Mouse (Mus musculus): ENCODE results near the gene Igf2r. TPM values are rescaled to one million over a fixed set of nuclear protein-coding genes. Genes with fewer than 3 reads are reported as not detected.

Igf2r gene
- polyA plus RNA-seq, 1 experiment from 2014 or later: 26.6 TPM

DNA sequence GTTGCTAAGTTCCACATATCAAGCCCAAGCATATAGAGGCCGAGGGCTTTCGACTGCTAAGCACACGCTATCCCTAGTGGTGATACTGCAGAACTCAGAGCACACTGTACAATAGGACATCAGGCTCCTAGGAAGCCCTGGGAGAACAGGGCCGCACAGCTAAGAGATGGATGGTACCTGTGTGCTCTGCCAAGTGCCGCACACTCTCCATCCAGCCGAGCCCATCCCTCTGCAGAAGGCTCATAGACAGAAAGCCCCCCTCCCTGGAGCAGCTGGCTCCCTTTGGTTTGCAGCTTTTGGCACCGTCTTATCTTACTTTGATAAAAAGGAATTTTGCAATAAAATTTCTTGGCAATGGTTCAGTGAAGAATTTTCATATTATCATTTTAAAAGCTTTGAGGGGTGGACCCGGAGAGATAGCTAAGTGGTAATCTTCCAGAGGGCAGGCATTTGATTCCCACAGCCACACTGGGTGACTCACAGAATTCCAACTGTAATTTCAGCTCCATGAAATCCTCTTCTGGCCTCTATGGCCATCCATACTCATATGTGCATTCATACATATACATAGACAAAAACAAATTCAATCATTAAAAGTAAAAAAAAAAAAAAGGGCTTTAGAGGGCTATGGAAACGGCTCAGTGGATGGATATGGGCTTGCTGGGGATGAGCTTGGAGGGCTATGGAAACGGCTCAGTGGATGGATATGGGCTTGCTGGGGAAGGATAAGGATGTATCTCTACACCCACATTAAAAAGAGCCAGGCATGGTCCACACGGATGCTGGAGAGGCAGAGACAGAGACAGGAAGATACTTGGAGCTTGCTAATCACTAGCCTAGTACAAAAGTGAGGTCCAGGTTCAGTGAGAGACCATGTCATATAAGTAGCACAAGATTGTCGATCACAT, 30.2 kb upstream of the Igf2r start:
- Histone ChIP-seq H3K27me3 (replicated peaks; ENCODE audit: control insufficient read depth, insufficient read depth, low read length) (no peaks in the 10 kb centered on the region), H3K36me3 (ENCODE audit: control insufficient read depth, insufficient read depth, low read length) (no peaks in the 10 kb centered on the region), H3K4me2 (ENCODE audit: low read depth, low read length) (no peak overlapping the region), H3K9me3 (ENCODE audit: control insufficient read depth, low read length) (no peaks in the 10 kb centered on the region), H3K27ac (ENCODE audit: low read length) (peak overlapping the region; percentile 9), H3K4me1 (ENCODE audit: control insufficient read depth, insufficient read depth, low read length) (peaks cover 32% of the 10 kb centered on the region), H3K9ac (ENCODE audit: low read depth, low read length) (no peak overlapping the region), H3K4me3 (ENCODE audit: low read length) (no peak overlapping the region)
- peak; percentile 84 for ATAC-seq
- WGBS: 53% methylated on average over 12 of the region's 12 CpGs

DNA sequence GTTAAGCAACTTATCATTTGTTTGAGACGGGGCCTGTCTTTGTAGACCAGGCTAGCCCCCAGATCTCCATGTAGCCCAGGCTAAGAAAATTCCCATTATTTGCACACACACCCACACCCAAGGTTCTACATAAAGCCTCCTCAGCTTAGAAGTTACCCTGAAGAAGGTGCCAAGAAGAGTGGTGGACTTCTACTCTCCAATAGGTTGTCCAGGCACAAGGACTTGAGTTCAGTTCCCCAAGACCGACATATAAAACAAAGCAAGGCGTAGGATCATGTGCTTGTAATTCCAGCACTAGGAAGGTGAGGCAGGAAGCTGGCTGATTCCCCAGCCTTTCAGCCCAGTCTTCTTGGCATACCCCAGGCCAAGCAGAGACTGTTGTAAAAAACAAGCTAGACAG, 29.1 kb upstream of the Igf2r start:
- no peak for ATAC-seq
- H3K27me3 ChIP-seq (replicated peaks; ENCODE audit: control insufficient read depth, insufficient read depth, low read length): no peaks in the 10 kb centered on the region
- peaks cover 42% of the 10 kb centered on the region for H3K4me1 ChIP-seq (ENCODE audit: control insufficient read depth, insufficient read depth, low read length)
- H3K36me3 ChIP-seq (ENCODE audit: control insufficient read depth, insufficient read depth, low read length): no peaks in the 10 kb centered on the region
- H3K27ac ChIP-seq (ENCODE audit: low read length): no peak overlapping the region; the same call in 1 of the 2 replicates
- whole genome bisulfite sequencing: 91% methylated on average over 3 of the region's 3 CpGs
- no peak overlapping the region for H3K4me2 ChIP-seq (ENCODE audit: low read depth, low read length)
- no peak overlapping the region for H3K9ac ChIP-seq (ENCODE audit: low read depth, low read length)
- no peak overlapping the region for H3K4me3 ChIP-seq (ENCODE audit: low read length)
- H3K9me3 ChIP-seq (ENCODE audit: control insufficient read depth, low read length): no peaks in the 10 kb centered on the region

- Histone ChIP-seq H3K27me3 (replicated peaks; ENCODE audit: control insufficient read depth, insufficient read depth, low read length) (no peaks in the 10 kb centered on the region), H3K4me2 (ENCODE audit: low read depth, low read length) (no peak overlapping the region), H3K27ac (ENCODE audit: low read length) (no peak overlapping the region), H3K9me3 (ENCODE audit: control insufficient read depth, low read length) (no peaks in the 10 kb centered on the region), H3K4me1 (ENCODE audit: control insufficient read depth, insufficient read depth, low read length) (peaks cover 46% of the 10 kb centered on the region), H3K36me3 (ENCODE audit: control insufficient read depth, insufficient read depth, low read length) (no peaks in the 10 kb centered on the region), H3K4me3 (ENCODE audit: low read length) (no peak overlapping the region), H3K9ac (ENCODE audit: low read depth, low read length) (no peak overlapping the region)
- no peak for ATAC-seq
- 70% methylated on average over 3 of the region's 3 CpGs for WGBS
These were observed 28.1 kb upstream of the Igf2r start for GRCm38 (mm10) chr17:12797427-12798029.

GRCm38 (mm10) chr17:12796633-12797032, 27.2 kb upstream of the Igf2r start:
- Histone ChIP-seq H3K4me1 (ENCODE audit: control insufficient read depth, insufficient read depth, low read length) (peaks cover 50% of the 10 kb centered on the region), H3K4me2 (ENCODE audit: low read depth, low read length) (no peak overlapping the region), H3K27me3 (replicated peaks; ENCODE audit: control insufficient read depth, insufficient read depth, low read length) (no peaks in the 10 kb centered on the region), H3K27ac (ENCODE audit: low read length) (no peak overlapping the region), H3K9me3 (ENCODE audit: control insufficient read depth, low read length) (no peaks in the 10 kb centered on the region), H3K4me3 (ENCODE audit: low read length) (no peak overlapping the region), H3K36me3 (ENCODE audit: control insufficient read depth, insufficient read depth, low read length) (no peaks in the 10 kb centered on the region), H3K9ac (ENCODE audit: low read depth, low read length) (no peak overlapping the region)
- ATAC-seq: no peak
- 59% methylated on average over 3 of the region's 3 CpGs for WGBS

- WGBS: 33% methylated on average over 8 of the region's 8 CpGs
- Histone ChIP-seq H3K4me1 (ENCODE audit: control insufficient read depth, insufficient read depth, low read length) (peaks cover 62% of the 10 kb centered on the region), H3K4me2 (ENCODE audit: low read depth, low read length) (no peak overlapping the region), H3K9ac (ENCODE audit: low read depth, low read length) (no peak overlapping the region), H3K36me3 (ENCODE audit: control insufficient read depth, insufficient read depth, low read length) (no peaks in the 10 kb centered on the region), H3K4me3 (ENCODE audit: low read length) (no peak overlapping the region), H3K9me3 (ENCODE audit: control insufficient read depth, low read length) (no peaks in the 10 kb centered on the region), H3K27ac (ENCODE audit: low read length) (peak overlapping the region; percentile 86), H3K27me3 (replicated peaks; ENCODE audit: control insufficient read depth, insufficient read depth, low read length) (no peaks in the 10 kb centered on the region)
- ATAC-seq: peak; percentile 3; the same call in 1 of the 2 replicates
These were observed 24.4 kb upstream of the Igf2r start for GRCm38 (mm10) chr17:12793660-12794406.

- Histone ChIP-seq H3K4me3 (ENCODE audit: low read length) (no peak overlapping the region), H3K9ac (ENCODE audit: low read depth, low read length) (no peak overlapping the region), H3K9me3 (ENCODE audit: control insufficient read depth, low read length) (no peaks in the 10 kb centered on the region), H3K4me1 (ENCODE audit: control insufficient read depth, insufficient read depth, low read length) (peaks cover 57% of the 10 kb centered on the region), H3K27me3 (replicated peaks; ENCODE audit: control insufficient read depth, insufficient read depth, low read length) (no peaks in the 10 kb centered on the region), H3K36me3 (ENCODE audit: control insufficient read depth, insufficient read depth, low read length) (0 out of 2 replicates have a peak, but pooled peaks cover 3% of the 10 kb centered on the region), H3K4me2 (ENCODE audit: low read depth, low read length) (no peak overlapping the region), H3K27ac (ENCODE audit: low read length) (peak overlapping the region; percentile 65)
- peak; percentile 90 for ATAC-seq
- 43% methylated on average over 11 of the region's 11 CpGs for WGBS
These were observed 23.1 kb upstream of the Igf2r start for GRCm38 (mm10) chr17:12792422-12793206.

DNA sequence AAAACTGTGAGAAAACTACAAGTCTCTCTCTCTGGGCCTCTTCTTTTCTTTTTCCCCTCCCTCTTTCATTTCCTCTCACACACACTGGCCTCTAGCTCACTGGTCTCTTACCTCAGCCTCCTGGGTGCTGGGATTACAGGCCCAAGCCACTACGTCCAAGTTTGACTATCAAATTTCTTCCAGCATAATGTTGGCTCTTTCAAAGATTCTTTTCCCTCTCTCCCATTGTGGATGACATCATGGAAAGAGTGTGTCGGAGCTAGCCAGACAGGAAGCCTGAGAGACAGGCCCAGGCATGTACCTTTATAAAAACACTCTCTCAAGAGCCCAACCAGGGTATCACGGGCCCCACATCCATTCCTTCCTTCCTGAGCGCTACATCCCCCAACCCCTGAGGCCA, 22.0 kb upstream of the Igf2r start:
- H3K27ac ChIP-seq (ENCODE audit: low read length): peak overlapping the region; percentile 88
- no peaks in the 10 kb centered on the region for H3K9me3 ChIP-seq (ENCODE audit: control insufficient read depth, low read length)
- H3K36me3 ChIP-seq (ENCODE audit: control insufficient read depth, insufficient read depth, low read length): 0 out of 2 replicates have a peak, but pooled peaks cover 3% of the 10 kb centered on the region
- no peak overlapping the region for H3K4me3 ChIP-seq (ENCODE audit: low read length)
- no peak for ATAC-seq
- no peak overlapping the region; the same call in 1 of the 2 replicates for H3K4me2 ChIP-seq (ENCODE audit: low read depth, low read length)
- 41% methylated on average over 4 of the region's 4 CpGs for WGBS
- H3K27me3 ChIP-seq (replicated peaks; ENCODE audit: control insufficient read depth, insufficient read depth, low read length): no peaks in the 10 kb centered on the region
- no peak overlapping the region for H3K9ac ChIP-seq (ENCODE audit: low read depth, low read length)
- peaks cover 53% of the 10 kb centered on the region for H3K4me1 ChIP-seq (ENCODE audit: control insufficient read depth, insufficient read depth, low read length)

- no peaks in the 10 kb centered on the region for H3K9me3 ChIP-seq (ENCODE audit: control insufficient read depth, low read length)
- 24% methylated on average over 5 of the region's 5 CpGs for WGBS
- peaks cover 49% of the 10 kb centered on the region for H3K4me1 ChIP-seq (ENCODE audit: control insufficient read depth, insufficient read depth, low read length)
- 0 out of 2 replicates have a peak overlapping the region, but pooled peaks have one; percentile 14 for H3K9ac ChIP-seq (ENCODE audit: low read depth, low read length)
- no peak overlapping the region for H3K4me3 ChIP-seq (ENCODE audit: low read length)
- no peak overlapping the region for H3K4me2 ChIP-seq (ENCODE audit: low read depth, low read length)
- no peaks in the 10 kb centered on the region for H3K27me3 ChIP-seq (replicated peaks; ENCODE audit: control insufficient read depth, insufficient read depth, low read length)
- H3K27ac ChIP-seq (ENCODE audit: low read length): peak overlapping the region; percentile 88
- H3K36me3 ChIP-seq (ENCODE audit: control insufficient read depth, insufficient read depth, low read length): 0 out of 2 replicates have a peak, but pooled peaks cover 3% of the 10 kb centered on the region
- no peak for ATAC-seq
These were observed 21.6 kb upstream of the Igf2r start for GRCm38 (mm10) chr17:12791079-12791406.

Measured in intestine, embryonic 16.5 days (tissue).